Mouse (Mus musculus): Measurements from ENCODE around the gene Aff2. TPM values are rescaled to one million over a fixed set of nuclear protein-coding genes. Genes with fewer than 3 reads are reported as not detected.

Gene Aff2
- total RNA-seq (2023), result not detected

DNA sequence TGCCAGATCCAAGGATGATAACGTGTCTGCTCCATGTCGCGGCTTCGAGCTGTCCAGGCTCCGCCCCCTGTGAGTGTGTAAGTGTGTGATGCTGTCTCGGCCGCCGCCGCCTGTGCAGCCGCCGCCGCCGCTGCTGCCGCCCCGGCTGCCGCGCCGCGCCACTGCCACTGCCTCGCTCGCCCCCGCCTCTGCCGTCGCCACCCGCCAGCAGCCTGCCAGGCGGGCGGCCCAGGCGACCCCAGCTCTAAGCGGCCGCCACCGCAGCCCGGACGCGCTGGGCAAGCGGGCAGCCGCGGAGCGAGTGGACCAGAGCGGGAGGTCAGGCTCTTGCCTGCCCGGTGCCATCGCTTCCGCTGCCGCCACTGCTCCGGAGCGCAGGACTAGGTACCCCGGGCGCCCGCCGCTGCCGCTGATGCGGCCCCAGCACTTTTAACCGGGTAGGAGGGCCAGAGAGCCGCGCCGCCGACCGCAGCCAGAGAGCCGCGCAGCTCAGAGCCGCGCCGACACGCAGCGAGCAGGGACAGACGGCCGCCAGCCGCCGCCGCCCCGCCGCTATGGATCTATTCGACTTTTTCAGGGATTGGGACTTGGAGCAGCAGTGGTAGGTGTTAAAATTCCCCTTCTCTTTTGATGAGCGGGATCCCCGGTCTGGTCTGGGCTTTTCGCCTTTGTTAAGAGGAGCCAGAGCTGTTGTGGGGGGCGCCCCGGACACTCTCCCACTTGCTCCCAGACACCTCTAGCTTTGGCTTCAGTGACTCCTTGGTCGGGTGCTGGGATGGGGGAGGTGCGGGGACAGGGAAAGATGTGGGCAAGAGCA is at the start of gene Aff2:
Gene Aff2, plus strand, starts transcription at position 57 of the 817 bp plus-strand sequence.

Data from B cell, adult 67 days (primary cell).